42 mouse cellular contexts compared by ENCODE assay signal in the genomic region with DNA sequence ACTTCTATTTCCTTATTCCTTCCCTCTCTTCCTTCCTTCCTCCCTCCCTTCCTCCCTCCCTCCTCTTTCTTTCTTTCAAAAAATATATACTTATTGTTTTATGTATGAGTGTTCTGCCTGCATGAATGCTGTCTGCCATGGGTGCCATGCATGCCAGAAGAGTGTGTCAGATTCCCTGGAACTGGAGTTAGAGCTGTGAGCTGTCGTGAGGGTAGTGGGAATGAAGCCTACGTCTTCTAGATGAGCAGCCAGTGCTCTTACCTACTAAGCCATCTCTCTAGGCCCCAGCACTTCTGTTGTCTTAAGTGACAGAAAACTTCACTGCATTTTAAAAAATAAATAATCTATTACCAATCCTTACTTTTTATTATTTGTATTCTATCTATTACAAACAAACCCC. TPM values are rescaled to one million over a fixed set of nuclear protein-coding genes. Genes with fewer than 3 reads are reported as not detected.
"Had no signal": no experiment of that assay in that cellular context is flagged by ENCODE, and none has a peak within 500 bp of the region (broad histone marks: within the 10 kb centered on the region; RNA-seq: fewer than 3 reads in every experiment).

No protein-coding gene starts in this region.

- H3K27me3 ChIP-seq: limb, embryonic 12.5 days; limb, embryonic 13.5 days; limb, embryonic 15.5 days; liver, embryonic 12.5 days; liver, embryonic 13.5 days; liver, embryonic 15.5 days; lung, embryonic 15.5 days; megakaryocyte, embryonic 14.5 days; midbrain, embryonic 12.5 days; midbrain, embryonic 13.5 days; midbrain, embryonic 15.5 days; neural tube, embryonic 12.5 days had no signal

- H3K4me3 ChIP-seq: limb, embryonic 10.5 days; limb, embryonic 12.5 days; limb, embryonic 13.5 days; limb, embryonic 15.5 days; liver, embryonic 12.5 days; liver, embryonic 13.5 days; liver, embryonic 15.5 days; lung, embryonic 15.5 days; megakaryocyte, embryonic 14.5 days; midbrain, embryonic 10.5 days; midbrain, embryonic 12.5 days; midbrain, embryonic 13.5 days; midbrain, embryonic 15.5 days; myocyte; neural tube, embryonic 12.5 days had no signal

- H3K27ac ChIP-seq: limb, embryonic 10.5 days; limb, embryonic 12.5 days; limb, embryonic 13.5 days; limb, embryonic 15.5 days; liver, embryonic 12.5 days; liver, embryonic 13.5 days; liver, embryonic 14.5 days; liver, embryonic 15.5 days; lung, embryonic 15.5 days; macrophage; midbrain, embryonic 10.5 days; midbrain, embryonic 12.5 days; midbrain, embryonic 13.5 days; midbrain, embryonic 15.5 days; neural tube, embryonic 12.5 days had no signal

- ATAC-seq: liver, embryonic 12.5 days; liver, postnatal 0 days; lung, postnatal 0 days; midbrain, embryonic 13.5 days; midbrain, embryonic 15.5 days; midbrain, embryonic 16.5 days had no signal

- H3K4me1 ChIP-seq: limb, embryonic 10.5 days; limb, embryonic 12.5 days; limb, embryonic 13.5 days; limb, embryonic 15.5 days; liver, embryonic 12.5 days; liver, embryonic 13.5 days; liver, embryonic 15.5 days; lung, embryonic 15.5 days; midbrain, embryonic 10.5 days; midbrain, embryonic 12.5 days; midbrain, embryonic 13.5 days; midbrain, embryonic 15.5 days; neural tube, embryonic 12.5 days had no signal

- DNase-seq: left cerebral cortex, postnatal 4 days; liver; liver, embryonic 13.5 days; liver, postnatal 0 days; lung, adult 18-20 months; lung, adult 2 months; lung, embryonic 14.5 days; lung, postnatal 10 days; lung, postnatal 14 days; lung, postnatal 36 days; lung, postnatal 4 days; midbrain, embryonic 14.5 days had no signal

- H3K9me3 ChIP-seq: limb, embryonic 10.5 days; limb, embryonic 12.5 days; limb, embryonic 13.5 days; limb, embryonic 15.5 days; liver, embryonic 12.5 days; liver, embryonic 13.5 days; liver, embryonic 15.5 days; lung, embryonic 15.5 days; megakaryocyte, embryonic 14.5 days; midbrain, embryonic 10.5 days; midbrain, embryonic 12.5 days; midbrain, embryonic 13.5 days; midbrain, embryonic 15.5 days; neural tube, embryonic 12.5 days had no signal

RNA-seq across cellular contexts. Expression of a gene that starts 23.4 kb away (rescaled TPM):
- total RNA-seq: left cerebral cortex, postnatal 10 days; left cerebral cortex, postnatal 14 days; left cerebral cortex, postnatal 25 days; left cerebral cortex, postnatal 36 days; left cerebral cortex, postnatal 4 days; megakaryocyte progenitor cell, adult 5-6 weeks; megakaryocyte, adult 5-6 weeks; megakaryocyte-erythroid progenitor cell, adult 5-6 weeks; midbrain, postnatal 0 days; monocyte, adult 5-6 weeks had no signal
- polyA plus RNA-seq: limb, embryonic 11.5 days; limb, embryonic 12.5 days; liver, adult 2 months; liver, embryonic 12.5 days; macrophage; midbrain, embryonic 11.5 days; midbrain, embryonic 12.5 days; midbrain, embryonic 13.5 days; midbrain, embryonic 14.5 days; midbrain, embryonic 15.5 days; midbrain, embryonic 16.5 days; midbrain, postnatal 0 days; neural tube, embryonic 12.5 days had no signal
